In the genomic region with DNA sequence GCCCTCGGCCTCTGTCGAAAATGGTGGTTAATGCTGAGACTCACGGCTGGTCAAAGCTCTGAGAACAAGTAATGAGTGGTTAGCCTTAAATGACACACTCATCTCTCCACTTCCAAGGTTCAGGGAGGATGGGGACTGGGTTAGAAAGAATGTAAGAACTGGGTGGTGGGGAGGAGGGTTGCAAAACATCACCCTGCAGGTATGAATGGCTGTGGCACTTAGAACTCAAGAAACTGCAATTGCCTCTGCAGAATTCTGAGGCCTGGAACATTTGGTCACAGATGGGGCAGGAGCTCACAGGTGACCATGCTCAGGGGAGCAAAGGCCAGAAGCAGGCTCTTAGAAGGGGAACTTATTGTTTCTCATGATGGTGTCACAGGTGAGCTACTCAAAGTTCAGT, we compare ENCODE assay signal across 24 mouse cellular contexts. TPM values are rescaled to one million over a fixed set of nuclear protein-coding genes. Genes with fewer than 3 reads are reported as not detected.
"Had no signal": no experiment of that assay in that cellular context is flagged by ENCODE, and none has a peak within 500 bp of the region (broad histone marks: within the 10 kb centered on the region; RNA-seq: fewer than 3 reads in every experiment).

No protein-coding gene starts in this region.

- H3K9me3 ChIP-seq: neural tube, embryonic 15.5 days had no signal

- H3K27ac ChIP-seq: neural tube, embryonic 15.5 days; stomach, embryonic 15.5 days; stomach, postnatal 0 days had no signal

- H3K36me3 ChIP-seq: neural tube, embryonic 15.5 days had no signal

- H3K4me2 ChIP-seq: neural tube, embryonic 15.5 days; stomach, embryonic 15.5 days had no signal

- H3K9ac ChIP-seq: neural tube, embryonic 15.5 days; stomach, embryonic 15.5 days had no signal

- H3K4me1 ChIP-seq: neural tube, embryonic 15.5 days; stomach, embryonic 15.5 days had no signal

- H3K27me3 ChIP-seq: neural tube, embryonic 15.5 days; stomach, embryonic 15.5 days had no signal

- DNase-seq: retina, postnatal 1 day; right cerebral cortex, adult 18-20 months; right cerebral cortex, postnatal 14 days; right cerebral cortex, postnatal 25 days; right cerebral cortex, postnatal 4 days; spleen, adult 18-20 months; thymus, adult 18-20 months; thymus, adult 2 months; thymus, postnatal 14 days; thymus, postnatal 25 days; thymus, postnatal 36 days; thymus, postnatal 4 days had no signal

- H3K4me3 ChIP-seq: neural tube, embryonic 15.5 days; stomach, embryonic 15.5 days had no signal

RNA-seq across cellular contexts. Expression of gene Gm10974, which starts 7.2 kb away (rescaled TPM):
- total RNA-seq: neutrophil, adult 5-6 weeks had no signal
- polyA plus RNA-seq: neural tube, embryonic 14.5 days; neural tube, embryonic 15.5 days; small intestine, adult 2 months; spleen, adult 2 months; stomach, embryonic 14.5 days; stomach, embryonic 15.5 days; stomach, embryonic 16.5 days; stomach, postnatal 0 days; testis, adult 2 months; thymus, adult 2 months; thymus, postnatal 0 days; urinary bladder, adult 2 months had no signal
